Mouse (Mus musculus) lung, adult 2 months (tissue): Measurements from ENCODE around the gene Rbfox2.

ENCODE experiments used
- CTCF ChIP-seq: fragments of 200-500 bp; IDR thresholded peaks from 2 replicates; pipeline ENCODE4 v1.5.1; 2011; ENCODE audit warnings: mild to moderate bottlenecking, low read length, control low read depth; ENCODE audit not compliant: insufficient read depth
- POLR2A ChIP-seq: fragments of 200-500 bp; IDR thresholded peaks from 2 replicates; pipeline ENCODE4 v1.6.1; 2011; ENCODE audit warnings: low read depth, mild to moderate bottlenecking, control low read depth, low read length, borderline replicate concordance; ENCODE audit errors: extremely low read depth

DNA sequence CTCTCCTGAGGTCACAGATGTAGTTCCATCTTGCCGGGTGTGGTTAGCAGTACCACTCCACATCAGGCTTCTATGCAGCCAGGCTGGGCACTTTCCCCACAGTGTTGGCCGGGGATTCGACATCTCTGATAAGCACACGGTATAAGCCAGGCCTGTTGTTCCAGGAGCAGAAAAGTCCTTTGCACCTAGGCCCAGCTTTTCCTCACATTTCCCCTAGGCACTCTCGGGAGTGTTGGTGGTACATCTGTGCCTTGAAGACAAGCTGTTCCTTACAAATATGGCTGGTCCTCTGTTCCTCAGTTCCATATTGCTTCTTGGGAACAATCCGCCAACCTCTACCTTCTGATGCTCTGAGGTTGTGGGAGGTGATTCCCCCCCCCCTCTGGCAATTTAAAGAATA is 240.6 kb downstream of the Rbfox2 start:
- no peak for TF ChIP-seq CTCF
- no peak for TF ChIP-seq POLR2A
